Mouse (Mus musculus) kidney, adult 2 months (tissue): ENCODE results near the gene Rnf169.

Experiments used
- CTCF ChIP-seq: fragments of 200-500 bp; conservative IDR thresholded peaks from 2 replicates; pipeline ENCODE4 v1.5.1; 2011; ENCODE audit warnings: low read depth, mild to moderate bottlenecking, control low read depth, low read length, moderate library complexity, mixed read lengths; ENCODE audit not compliant: insufficient read depth, insufficient read length
- POLR2A ChIP-seq: fragments of 200-500 bp; IDR thresholded peaks from one replicate; pipeline ENCODE4 v1.6.1; 2011; ENCODE audit warnings: low read depth, low read length, control low read depth

GRCm38 (mm10) chr7:99945939-99946338, 34.3 kb downstream of the Rnf169 start:
- TF ChIP-seq POLR2A = no peak
- no peak for TF ChIP-seq CTCF
